Mouse (Mus musculus) ovary, postnatal 10 days (tissue): ENCODE data around the gene Clcn6.
A peak's percentile ranks its signal among the peaks of the same experiment; 100 is the strongest.
"Not testable (repeated sequence)": the region's sequence is repeated elsewhere in the genome, so short reads cannot be mapped to it uniquely, and the experiment has no call there.

Experiments
- DNase-seq: peaks from one replicate; pipeline ENCODE4 v3.0.0; 2022; ENCODE audit warnings: low spot score

Gene Clcn6

GRCm38 (mm10) chr4:148065702-148066400 is 27.2 kb upstream of the Clcn6 start:
- DNase-seq: no peak

- no peak for DNase-seq
These were observed 22.5 kb upstream of the Clcn6 start for GRCm38 (mm10) chr4:148061086-148061480.

- DNase-seq: no peak
These were observed 21.8 kb upstream of the Clcn6 start for GRCm38 (mm10) chr4:148060120-148061085.

- DNase-seq: no peak
These were observed 20.4 kb upstream of the Clcn6 start for GRCm38 (mm10) chr4:148058993-148059392.

GRCm38 (mm10) chr4:148058218-148058819 is 19.7 kb upstream of the Clcn6 start:
- no peak for DNase-seq

- no peak for DNase-seq
These were observed 19.1 kb upstream of the Clcn6 start for GRCm38 (mm10) chr4:148057661-148058209.

GRCm38 (mm10) chr4:148056801-148057200 is 18.2 kb upstream of the Clcn6 start:
- no peak for DNase-seq

- no peak for DNase-seq
These were observed 17.6 kb upstream of the Clcn6 start for GRCm38 (mm10) chr4:148056246-148056645.

- no peak for DNase-seq
These were observed 16.5 kb upstream of the Clcn6 start for GRCm38 (mm10) chr4:148054961-148055695.

- no peak for DNase-seq
These were observed 14.8 kb upstream of the Clcn6 start for GRCm38 (mm10) chr4:148053417-148053920.

GRCm38 (mm10) chr4:148052976-148053375 is 14.4 kb upstream of the Clcn6 start:
- DNase-seq: no peak

GRCm38 (mm10) chr4:148051886-148052285 is 13.3 kb upstream of the Clcn6 start:
- no peak for DNase-seq

- DNase-seq: no peak
These were observed 12.6 kb upstream of the Clcn6 start for GRCm38 (mm10) chr4:148051046-148051776.

- not testable (repeated sequence) for DNase-seq
These were observed 11.8 kb upstream of the Clcn6 start for GRCm38 (mm10) chr4:148050396-148050914.

- no peak for DNase-seq
These were observed 7.9 kb upstream of the Clcn6 start for GRCm38 (mm10) chr4:148046450-148047031.

GRCm38 (mm10) chr4:148044113-148044512 is 5.5 kb upstream of the Clcn6 start:
- no peak for DNase-seq

- not testable (repeated sequence) for DNase-seq
These were observed 4.7 kb upstream of the Clcn6 start for GRCm38 (mm10) chr4:148043327-148043726.

- DNase-seq: peak; percentile 22
These were observed 3.1 kb upstream of the Clcn6 start for GRCm38 (mm10) chr4:148041611-148042191.

GRCm38 (mm10) chr4:148040933-148041610 is 2.5 kb upstream of the Clcn6 start:
- peak; percentile 31 for DNase-seq
